8 mouse cellular contexts compared by ENCODE assay signal in the genomic region with DNA sequence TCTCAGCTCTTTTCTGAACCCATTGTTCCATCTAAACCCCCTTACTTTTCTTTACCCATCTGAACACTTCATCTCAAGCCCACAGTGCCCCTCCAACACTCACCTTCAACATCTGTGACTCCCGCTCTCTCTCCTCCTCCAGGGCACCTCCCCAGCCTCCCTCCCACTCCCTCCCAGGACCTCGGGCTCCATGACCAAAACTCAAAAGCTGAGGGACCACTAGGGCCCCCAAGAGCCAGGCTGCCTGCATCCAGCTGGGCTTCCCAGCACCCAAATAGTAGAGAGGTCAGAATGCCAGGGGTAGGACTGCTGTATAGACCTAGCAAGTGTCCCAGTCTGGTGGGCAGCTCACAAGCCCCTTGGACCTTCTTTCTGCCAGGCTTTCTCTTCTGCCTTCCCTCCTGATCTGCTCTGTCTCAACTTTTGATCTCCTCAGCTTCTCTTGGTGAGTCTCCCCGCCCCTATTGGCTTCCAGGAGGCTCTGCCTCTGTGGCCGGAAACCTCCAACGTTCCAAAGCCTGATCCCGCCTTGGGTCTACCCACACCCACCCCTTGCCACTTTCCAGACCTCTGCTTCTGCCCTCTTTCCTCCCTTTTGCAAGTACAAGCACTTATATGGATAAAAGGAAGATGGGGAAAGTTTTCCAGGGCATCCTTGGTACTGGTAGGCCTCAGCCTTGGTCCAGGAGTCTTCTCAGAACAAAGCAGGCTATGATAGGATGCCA. TPM values are rescaled to one million over a fixed set of nuclear protein-coding genes. Genes with fewer than 3 reads are reported as not detected.
A peak's percentile ranks its signal among the peaks of the same experiment; 100 is the strongest.
DNase-seq lines count a peak whose midpoint lies in the region; ATAC-seq and TF ChIP-seq lines count a peak whose summit lies in the region.

A gene (minus strand): TSS at position 387 of the 725 bp plus-strand sequence.

- ATAC-seq in kidney, embryonic 15.5 days (replicated peaks; ENCODE audit: low FRiP score): no peak
- ATAC-seq in midbrain, postnatal 0 days (ENCODE audit: low FRiP score): no peak

- peak within 1 kb of the TSS; percentile 6; the same call in 1 of the 2 replicates for H3K4me3 ChIP-seq in spleen, adult 2 months (ENCODE audit: extremely low read depth, insufficient read depth, insufficient read length)
- H3K4me3 ChIP-seq in kidney, embryonic 15.5 days (replicated peaks): peak within 1 kb of the TSS; percentile 67
- H3K4me3 ChIP-seq in midbrain, postnatal 0 days (ENCODE audit: low read depth, low read length): 0 out of 2 replicates have a peak within 1 kb of the TSS, but pooled peaks have one; percentile 49

- WGBS in spleen, adult 2 months: 74% methylated on average over 6 of the region's 6 CpGs
- 54% methylated on average over 6 of the region's 6 CpGs for WGBS in kidney, embryonic 15.5 days
- WGBS in midbrain, postnatal 0 days: 61% methylated on average over 6 of the region's 6 CpGs

- H3K27me3 ChIP-seq in spleen, adult 2 months (ENCODE audit: control insufficient read depth, insufficient read depth, low read length): peaks cover 6% of the 10 kb centered on the region; the same call in 1 of the 2 replicates
- peaks cover 34% of the 10 kb centered on the region for H3K27me3 ChIP-seq in kidney, embryonic 15.5 days
- no peaks in the 10 kb centered on the region for H3K27me3 ChIP-seq in midbrain, postnatal 0 days (ENCODE audit: insufficient read depth, low read length)

- peak within 1 kb of the TSS; percentile 85 for H3K27ac ChIP-seq in spleen, adult 2 months (ENCODE audit: insufficient read depth, low read length)
- peak within 1 kb of the TSS; percentile 94 for H3K27ac ChIP-seq in kidney, embryonic 15.5 days
- peak within 1 kb of the TSS; percentile 83; the same call in 1 of the 2 replicates for H3K27ac ChIP-seq in midbrain, postnatal 0 days (ENCODE audit: low read depth, low read length)

- no peaks in the 10 kb centered on the region for H3K9me3 ChIP-seq in kidney, embryonic 15.5 days (replicated peaks)
- H3K9me3 ChIP-seq in midbrain, postnatal 0 days (ENCODE audit: low read length): no peaks in the 10 kb centered on the region

- no peak for TF ChIP-seq CTCF in spleen, adult 2 months (IDR thresholded peaks at IDR 0.05; ENCODE audit: extremely low read depth, insufficient read depth, insufficient read length, insufficient replicate concordance)
- no peak for TF ChIP-seq CTCF in midbrain, postnatal 0 days (IDR thresholded peaks at IDR 0.05)

- peak within 1 kb of the TSS; percentile 70 for H3K4me2 ChIP-seq in kidney, embryonic 15.5 days
- H3K4me2 ChIP-seq in midbrain, postnatal 0 days (ENCODE audit: low read depth, low read length, poor library complexity, severe bottlenecking): peak within 1 kb of the TSS; percentile 55; the same call in 1 of the 2 replicates

- no peaks in the 10 kb centered on the region for H3K36me3 ChIP-seq in spleen, adult 2 months (ENCODE audit: control insufficient read depth, insufficient read depth, low read length)
- no peaks in the 10 kb centered on the region for H3K36me3 ChIP-seq in kidney, embryonic 15.5 days
- no peaks in the 10 kb centered on the region for H3K36me3 ChIP-seq in midbrain, postnatal 0 days (ENCODE audit: insufficient read depth, low read length)

- TF ChIP-seq POLR2A in spleen, adult 2 months (IDR thresholded peaks at IDR 0.05; ENCODE audit: low read depth, low read length): no peak

- 0 out of 2 replicates have a peak within 1 kb of the TSS, but pooled peaks have one; percentile 0 for H3K9ac ChIP-seq in kidney, embryonic 15.5 days
- H3K9ac ChIP-seq in midbrain, postnatal 0 days (replicated peaks; ENCODE audit: low read length, poor library complexity, severe bottlenecking): no peak within 1 kb of the TSS

- peaks cover 24% of the 10 kb centered on the region for H3K4me1 ChIP-seq in spleen, adult 2 months (ENCODE audit: control insufficient read depth, insufficient read depth, insufficient read length)
- H3K4me1 ChIP-seq in kidney, embryonic 15.5 days: peaks cover 52% of the 10 kb centered on the region
- H3K4me1 ChIP-seq in midbrain, postnatal 0 days (ENCODE audit: insufficient read depth, low read length): peaks cover 9% of the 10 kb centered on the region; the same call in 1 of the 2 replicates

- DNase-seq in adrenal gland, adult (ENCODE audit: inconsistent age in 2 of 2, low spot score in 1 of 2): peak; percentile 21 to 37
- DNase-seq in adrenal gland, postnatal 36 days: no peak
- no peak for DNase-seq in spleen, adult 2 months (ENCODE audit: low read depth in 1 of 2, low spot score in 2 of 2)
- no peak for DNase-seq in spleen, adult 12 weeks (ENCODE audit: low spot score)
- DNase-seq in midbrain, postnatal 0 days (ENCODE audit: low spot score): no peak
- no peak for DNase-seq in spleen, adult 18-20 months
- DNase-seq in left cerebral cortex, adult 9 months (ENCODE audit: low spot score in 2 of 2): no peak

RNA-seq across cellular contexts. Expression of the gene that starts here (rescaled TPM):
- total RNA-seq in adrenal gland, postnatal 36 days (2021): 1 to 10 TPM; 4.1 TPM
- 4.0 and 5.2 TPM in 2 replicates for polyA plus RNA-seq in spleen, adult 2 months (2012; rRNA removed)
- 6.0 and 7.0 TPM in 2 replicates for polyA plus RNA-seq in kidney, embryonic 15.5 days (2015; fragmentation: Nextera tagmentation; extraction: Ambion mirVana)
- 3.2 and 3.9 TPM in 2 replicates for total RNA-seq in midbrain, postnatal 0 days (2014; rRNA removed)
- polyA plus RNA-seq in midbrain, postnatal 0 days (2015; fragmentation: Nextera tagmentation; extraction: Ambion mirVana): 3.5 and 3.8 TPM in 2 replicates

Comparison
In these comparisons a context has a peak if more than half of its experiments do, and no peak if none do; other contexts are left out.
1. DNase-seq: peak in adrenal gland, adult (2 of 2); none in adrenal gland, postnatal 36 days (0 of 2), spleen, adult 2 months (0 of 2), spleen, adult 12 weeks (single experiment), midbrain, postnatal 0 days (single experiment), spleen, adult 18-20 months (0 of 2) and left cerebral cortex, adult 9 months (0 of 2).
2. H3K4me3 ChIP-seq: peak in every context shown above with its lines; median percentile 67 in kidney, embryonic 15.5 days; 49 in midbrain, postnatal 0 days; 6 in spleen, adult 2 months.
3. Peak in every context shown above with its lines, with median percentiles within 50 percentile points of each other: H3K27ac ChIP-seq.